Mouse (Mus musculus) small intestine, adult 2 months (tissue): ENCODE results near the gene Trpm3. TPM values are rescaled to one million over a fixed set of nuclear protein-coding genes. Genes with fewer than 3 reads are reported as not detected.

ENCODE experiments used
- H3K27ac ChIP-seq: fragments of 200-500 bp; 2 replicates; pipeline ENCODE4 v1.5.1; 2012; ENCODE audit warnings: low read depth, low read length, control low read depth, inconsistent platforms; ENCODE audit not compliant: insufficient read depth
- H3K27me3 ChIP-seq: fragments of 200-500 bp; 2 replicates; pipeline ENCODE4 v1.6.1; 2012; ENCODE audit warnings: mild to moderate bottlenecking, moderate library complexity, low read length, inconsistent platforms; ENCODE audit not compliant: control insufficient read depth, insufficient read depth
- H3K36me3 ChIP-seq: fragments of 200-500 bp; 2 replicates; pipeline ENCODE4 v1.6.1; 2012; ENCODE audit warnings: mild to moderate bottlenecking, low read length, control low read depth, inconsistent platforms; ENCODE audit not compliant: control insufficient read depth, insufficient read depth
- H3K4me1 ChIP-seq: fragments of 200-500 bp; 2 replicates; pipeline ENCODE4 v1.6.1; 2012; ENCODE audit warnings: low read length, inconsistent platforms, mixed read lengths; ENCODE audit not compliant: control insufficient read depth, insufficient read depth, insufficient read length
- H3K4me3 ChIP-seq: fragments of 200-500 bp; 2 replicates; pipeline ENCODE4 v1.5.1; 2012; ENCODE audit warnings: low read depth, mild to moderate bottlenecking, control low read depth, inconsistent platforms, low read length, moderate library complexity
- CTCF ChIP-seq: fragments of 200-500 bp; IDR thresholded peaks from 2 replicates; pipeline ENCODE4 v1.5.1; 2012; ENCODE audit warnings: low read depth, mild to moderate bottlenecking, control low read depth, inconsistent platforms, low read length, moderate library complexity, mixed read lengths; ENCODE audit not compliant: insufficient replicate concordance, insufficient read length; ENCODE audit errors: extremely low read depth
- POLR2A ChIP-seq: fragments of 200-500 bp; IDR thresholded peaks from 2 replicates; pipeline ENCODE4 v1.6.1; 2012; ENCODE audit warnings: low read depth, mild to moderate bottlenecking, control low read depth, inconsistent platforms, low read length, moderate library complexity
- WGBS: fragments of 180-500 bp; shearing (Covaris S2); methylation state at CpG from one replicate; pipeline ENCODE4 v1.1.7; 2018; 5-methylcytosine and 5-hydroxymethylcytosine counted together
- polyA plus RNA-seq: library from polyadenylated mRNA; depleted of rRNA; stranded (reverse); fragments of >200 nt; gene quantifications from 2 replicates; pipeline ENCODE4 v1.2.3, GENCODE M21; 2012

Gene Trpm3
- polyA plus RNA-seq, 1 experiment = 0.09 TPM

DNA sequence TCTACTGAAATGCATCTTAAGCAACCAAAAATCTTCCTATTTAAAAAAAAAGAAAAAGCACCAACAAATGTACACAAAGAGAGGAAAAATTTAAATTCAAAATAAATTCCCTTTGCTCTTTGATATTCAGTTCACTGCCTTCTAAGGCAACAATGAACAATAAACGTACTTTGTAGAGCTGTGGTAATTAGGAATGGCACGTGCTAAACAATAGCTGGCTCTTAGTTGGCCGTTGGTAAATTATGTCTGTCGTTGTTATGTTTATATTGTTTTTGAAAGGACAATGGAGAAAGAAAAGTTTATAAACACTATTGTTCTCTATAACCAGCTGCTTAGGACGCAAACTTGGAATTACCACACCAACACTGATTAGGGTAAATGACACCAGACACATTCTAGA, 782.1 kb downstream of the Trpm3 start:
- H3K27me3 ChIP-seq = no peaks in the 10 kb centered on the region
- 61% methylated on average over 5 of the region's 5 CpGs for WGBS
- H3K27ac ChIP-seq = no peak overlapping the region
- no peaks in the 10 kb centered on the region for H3K36me3 ChIP-seq
- no peak overlapping the region for H3K4me3 ChIP-seq
- H3K4me1 ChIP-seq = no peaks in the 10 kb centered on the region; the same call in 1 of the 2 replicates
- TF ChIP-seq POLR2A = no peak
- no peak for TF ChIP-seq CTCF

DNA sequence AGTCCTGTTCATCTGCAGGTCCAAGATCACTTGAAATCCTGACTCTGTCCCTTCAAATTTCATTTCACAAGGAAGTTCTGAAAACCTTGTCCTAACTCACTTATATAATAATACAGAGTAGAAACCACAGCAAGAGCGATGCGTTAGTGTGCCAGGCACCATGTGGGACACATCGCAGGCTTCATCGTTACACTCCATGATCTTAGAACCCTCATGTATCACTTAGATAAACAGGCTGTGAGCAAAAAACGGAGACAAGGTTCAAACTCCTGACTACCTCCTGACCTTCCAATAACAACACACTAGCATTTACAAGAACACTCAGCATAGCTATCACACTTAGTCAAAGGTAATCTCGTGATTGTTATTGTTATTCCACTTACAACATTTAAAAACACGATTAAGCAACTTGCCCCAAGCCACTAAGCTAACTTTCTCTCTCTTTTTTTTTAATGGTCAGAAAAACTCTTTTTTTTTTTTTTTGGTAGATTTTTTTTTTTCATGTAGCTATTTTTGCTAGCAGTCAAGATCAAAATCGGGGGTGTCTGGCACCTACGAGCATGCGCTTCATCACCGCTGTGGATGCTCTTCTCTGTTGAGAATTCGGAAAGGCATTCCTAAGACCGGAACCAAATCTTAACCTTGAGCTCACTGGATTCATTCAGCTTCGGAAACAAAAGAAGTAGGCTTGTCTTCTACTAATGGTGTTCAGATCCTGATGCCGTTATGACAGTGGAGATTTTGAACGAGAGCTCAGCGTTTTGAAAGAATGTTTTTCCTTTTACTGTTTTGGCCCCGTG, 784.2 kb downstream of the Trpm3 start:
- H3K36me3 ChIP-seq = no peaks in the 10 kb centered on the region
- H3K27me3 ChIP-seq = no peaks in the 10 kb centered on the region
- WGBS = 85% methylated on average over 18 of the region's 18 CpGs
- H3K27ac ChIP-seq = no peak overlapping the region
- H3K4me1 ChIP-seq = no peaks in the 10 kb centered on the region
- no peak overlapping the region for H3K4me3 ChIP-seq
- no peak for TF ChIP-seq CTCF
- no peak for TF ChIP-seq POLR2A

DNA sequence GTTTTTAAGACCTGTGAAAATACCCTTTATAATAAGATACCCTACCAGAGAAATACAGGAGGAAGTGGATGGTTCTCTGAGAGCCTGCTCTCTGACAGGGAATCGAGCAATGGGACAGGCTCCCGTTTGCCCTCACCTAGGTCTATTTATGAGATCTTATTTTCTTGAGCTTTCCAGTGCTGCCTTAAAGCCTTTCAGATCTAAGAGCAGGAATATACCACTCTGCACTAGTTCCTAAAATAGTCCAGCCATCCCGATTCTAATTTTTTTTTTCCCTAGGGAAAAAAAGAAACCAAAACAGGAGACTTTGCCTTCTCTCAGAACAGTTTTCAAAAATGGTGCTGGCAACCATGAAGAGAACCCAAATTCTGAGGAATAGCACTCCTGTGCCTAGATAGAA, 786.4 kb downstream of the Trpm3 start:
- no peak overlapping the region for H3K4me3 ChIP-seq
- no peak overlapping the region for H3K27ac ChIP-seq
- 79% methylated on average over 3 of the region's 3 CpGs for WGBS
- H3K4me1 ChIP-seq = no peaks in the 10 kb centered on the region
- TF ChIP-seq CTCF (no peak), POLR2A (no peak)
- H3K27me3 ChIP-seq = no peaks in the 10 kb centered on the region
- no peaks in the 10 kb centered on the region for H3K36me3 ChIP-seq

DNA sequence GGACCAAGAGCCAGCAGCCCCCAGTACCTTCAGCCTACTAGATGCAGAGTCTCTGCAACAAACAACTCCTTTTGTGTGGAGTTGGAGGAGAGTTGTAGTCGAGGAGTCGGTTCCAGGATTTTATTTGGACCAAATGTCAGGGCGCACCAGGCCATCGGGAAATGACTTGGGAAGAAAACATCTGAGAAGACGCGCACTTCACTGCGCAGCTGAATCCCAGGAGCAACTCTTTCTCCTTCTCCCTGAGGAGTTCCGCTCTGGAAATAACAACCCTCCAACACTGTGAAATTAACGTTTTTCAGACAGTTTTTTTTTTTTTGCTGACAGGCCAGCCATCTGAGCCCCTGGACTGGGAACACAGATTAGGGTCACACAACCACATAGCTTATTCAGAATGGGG, 787.9 kb downstream of the Trpm3 start:
- H3K4me1 ChIP-seq = no peaks in the 10 kb centered on the region
- H3K4me3 ChIP-seq = no peak overlapping the region
- no peak overlapping the region for H3K27ac ChIP-seq
- TF ChIP-seq CTCF (no peak), POLR2A (no peak)
- no peaks in the 10 kb centered on the region for H3K27me3 ChIP-seq
- 81% methylated on average over 9 of the region's 9 CpGs for WGBS
- no peaks in the 10 kb centered on the region for H3K36me3 ChIP-seq

DNA sequence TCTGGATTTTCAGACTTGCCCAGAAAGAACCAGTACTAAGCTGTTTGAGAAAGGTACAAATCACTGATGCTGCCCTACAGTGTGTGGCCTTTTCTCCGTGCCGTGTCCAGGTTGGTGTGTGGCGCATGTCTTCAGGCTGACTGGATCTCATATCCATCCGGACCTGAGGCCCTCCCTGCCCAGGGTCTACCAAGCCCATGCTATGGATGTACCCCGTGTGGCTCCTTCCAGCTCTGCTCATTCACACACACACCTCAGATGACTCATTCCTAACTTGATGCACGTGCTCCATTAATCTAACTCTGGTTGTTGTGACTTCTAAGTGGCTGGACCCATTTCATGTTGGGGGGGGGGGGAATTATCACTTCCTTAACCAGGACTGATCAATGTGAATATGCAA, 789.5 kb downstream of the Trpm3 start:
- no peaks in the 10 kb centered on the region for H3K4me1 ChIP-seq
- TF ChIP-seq POLR2A = no peak
- no peak for TF ChIP-seq CTCF

DNA sequence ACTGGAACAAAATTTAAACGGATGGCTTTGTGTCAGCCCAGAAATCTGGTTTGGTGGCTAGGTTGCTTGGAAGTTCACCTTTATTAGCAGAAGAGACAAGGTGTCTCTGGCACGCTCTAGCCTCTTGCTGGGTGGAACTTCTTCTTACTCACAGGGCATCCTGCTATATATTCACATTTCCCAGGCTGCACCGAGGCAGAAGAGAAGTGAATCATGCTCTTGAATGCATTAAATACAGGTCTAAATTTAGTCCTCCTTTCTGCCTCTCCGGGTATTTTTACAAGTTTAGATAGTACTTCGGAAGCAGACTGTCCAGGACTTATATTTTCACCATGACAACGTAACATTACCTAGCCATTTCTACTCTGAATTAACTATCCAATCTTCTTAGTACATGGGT, 790.9 kb downstream of the Trpm3 start:
- no peak overlapping the region for H3K4me3 ChIP-seq
- H3K27me3 ChIP-seq = no peaks in the 10 kb centered on the region
- H3K36me3 ChIP-seq = no peaks in the 10 kb centered on the region
- 78% methylated on average over 6 of the region's 6 CpGs for WGBS
- no peak overlapping the region for H3K27ac ChIP-seq
- TF ChIP-seq POLR2A (no peak), CTCF (no peak)
- no peaks in the 10 kb centered on the region for H3K4me1 ChIP-seq

More for the DNA sequence above, 789.5 kb downstream of the Trpm3 start:
- no peak overlapping the region for H3K4me3 ChIP-seq
- no peaks in the 10 kb centered on the region for H3K36me3 ChIP-seq
- no peaks in the 10 kb centered on the region for H3K27me3 ChIP-seq
- H3K27ac ChIP-seq = no peak overlapping the region
- 87% methylated on average over 6 of the region's 6 CpGs for WGBS

DNA sequence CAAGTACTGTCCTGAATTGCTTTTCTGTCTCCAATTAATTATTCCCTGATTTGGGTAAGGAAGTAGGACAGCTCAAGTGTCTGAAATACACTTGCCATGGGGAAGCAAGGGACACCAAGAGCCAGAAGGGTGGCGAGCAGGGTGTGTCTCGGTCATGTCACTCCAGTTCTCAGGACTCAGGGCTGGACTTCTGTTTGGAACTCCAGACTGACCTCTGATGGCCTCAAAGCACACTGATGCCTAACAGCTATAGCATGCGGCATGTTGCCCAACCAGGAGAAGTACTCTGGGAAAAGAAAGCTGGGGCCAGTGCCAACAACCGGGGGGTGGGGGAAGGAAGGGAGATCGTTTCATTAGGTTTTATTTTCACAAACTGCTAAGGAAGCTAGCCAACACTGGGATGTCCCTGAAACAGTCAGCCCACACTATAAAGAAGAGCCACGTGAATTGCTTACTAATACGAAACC, 791.6 kb downstream of the Trpm3 start:
- no peaks in the 10 kb centered on the region for H3K36me3 ChIP-seq
- no peaks in the 10 kb centered on the region for H3K27me3 ChIP-seq
- TF ChIP-seq POLR2A = no peak
- no peak for TF ChIP-seq CTCF
- 0 out of 2 replicates have a peak overlapping the region, but pooled peaks have one; percentile 12 for H3K27ac ChIP-seq
- H3K4me3 ChIP-seq = no peak overlapping the region
- no peaks in the 10 kb centered on the region for H3K4me1 ChIP-seq
- WGBS = 54% methylated on average over 7 of the region's 7 CpGs
